Mouse (Mus musculus) urinary bladder, postnatal 10 days (tissue): ENCODE data around the gene Stard3nl.

Source experiments
- DNase-seq: peaks from one replicate; pipeline ENCODE4 v3.0.0; 2022; ENCODE audit warnings: low spot score

Gene Stard3nl

DNA sequence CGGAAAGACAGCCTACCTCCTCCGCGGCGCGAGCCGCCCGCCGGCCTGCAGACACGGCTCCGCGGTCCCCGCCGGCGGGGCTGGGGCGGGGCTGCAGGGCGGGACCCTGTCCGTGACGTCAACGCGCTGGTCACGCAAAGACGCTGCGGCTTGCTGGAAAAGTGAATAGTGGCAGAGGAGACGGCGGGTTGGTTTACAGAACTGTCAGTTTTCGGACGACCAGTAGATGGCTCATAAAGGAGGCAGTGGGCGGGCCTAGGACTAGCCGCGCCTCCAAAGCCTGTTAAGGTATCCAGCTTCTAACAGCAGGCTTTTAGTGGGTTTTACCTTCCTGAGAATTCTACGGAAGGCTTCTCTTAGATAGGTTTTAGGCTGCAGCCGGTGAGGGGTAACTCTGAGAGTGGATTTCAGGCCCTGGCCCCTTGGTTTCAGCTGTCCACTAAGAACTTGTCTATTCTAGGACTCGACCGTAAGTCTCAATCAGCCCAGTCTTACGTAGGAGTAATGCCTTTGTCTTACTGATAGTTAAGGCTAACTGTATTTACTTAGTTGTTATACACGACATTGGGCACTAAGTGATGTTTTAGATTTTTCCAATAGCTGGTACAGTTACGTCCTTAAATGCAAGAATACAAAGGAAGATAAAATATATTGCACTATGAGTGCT is at the start of gene Stard3nl:
Gene Stard3nl, minus strand, starts transcription at position 108 of the 667 bp plus-strand sequence.
- DNase-seq: peak; percentile 96

DNA sequence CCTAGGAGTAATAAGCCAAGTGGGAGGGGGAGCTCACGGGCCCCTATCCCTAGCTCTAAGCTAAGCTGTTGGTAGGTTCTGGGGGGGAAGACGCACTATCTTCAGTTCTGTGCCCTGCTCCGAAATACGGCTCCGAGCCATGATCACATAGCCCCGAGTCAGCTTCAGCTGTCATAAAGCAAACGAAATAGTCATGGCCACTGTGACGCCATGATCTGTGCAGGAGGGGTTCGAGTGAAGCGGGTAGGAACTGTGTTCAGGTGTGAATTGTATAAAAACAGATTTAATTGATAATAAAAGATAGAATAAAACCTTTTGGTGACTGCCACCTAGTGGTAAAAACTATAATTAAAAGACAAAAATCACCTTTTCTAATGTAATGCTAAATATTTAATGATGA is 42.4 kb upstream of the Stard3nl start:
- no peak for DNase-seq

DNA sequence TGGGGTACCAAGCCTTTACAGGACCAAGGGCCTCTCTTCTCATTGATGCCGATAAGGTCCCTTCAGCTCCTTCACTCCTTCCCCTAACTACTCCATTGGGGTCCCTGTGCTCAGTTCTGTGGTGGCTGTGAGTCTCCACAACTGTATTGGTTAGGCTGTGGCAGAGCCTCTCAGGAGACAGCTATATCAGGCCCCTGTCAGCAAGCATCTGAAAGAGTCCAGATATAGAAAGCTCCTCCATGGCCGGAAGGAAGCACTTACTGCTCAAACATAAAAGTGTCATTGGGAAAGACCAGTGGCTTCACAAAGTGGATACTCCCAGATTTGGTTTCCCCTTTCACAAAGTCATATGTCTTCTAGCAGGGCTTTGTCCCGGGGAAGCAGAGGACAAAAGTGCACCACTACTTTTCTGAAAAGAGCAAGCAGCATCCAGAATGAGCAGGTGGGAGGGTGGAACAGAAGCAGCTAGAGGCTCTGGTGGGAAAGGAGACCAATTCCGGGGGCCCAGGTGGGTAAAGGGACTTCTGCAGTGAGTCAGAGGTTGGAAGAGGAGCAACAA is 34.3 kb upstream of the Stard3nl start:
- no peak for DNase-seq

DNA sequence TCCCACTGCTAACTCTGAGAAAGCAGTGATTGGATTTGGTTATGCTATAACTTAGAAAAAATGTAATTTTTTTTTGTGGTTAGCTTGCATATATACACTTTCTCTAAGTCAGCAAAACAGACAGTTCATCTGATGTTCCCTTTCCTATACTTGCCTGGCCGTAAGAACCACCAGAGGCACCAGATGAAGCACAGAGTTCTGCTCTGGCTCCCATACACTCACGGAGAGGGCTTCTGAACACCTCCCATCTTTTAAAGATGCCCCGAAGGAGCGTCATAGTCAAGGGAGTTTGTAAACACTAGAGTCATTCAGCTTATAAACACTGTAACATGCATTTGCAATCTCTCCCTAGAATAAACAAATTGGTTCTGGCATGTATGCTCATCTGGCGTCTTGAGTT is 32.5 kb upstream of the Stard3nl start:
- no peak for DNase-seq

DNA sequence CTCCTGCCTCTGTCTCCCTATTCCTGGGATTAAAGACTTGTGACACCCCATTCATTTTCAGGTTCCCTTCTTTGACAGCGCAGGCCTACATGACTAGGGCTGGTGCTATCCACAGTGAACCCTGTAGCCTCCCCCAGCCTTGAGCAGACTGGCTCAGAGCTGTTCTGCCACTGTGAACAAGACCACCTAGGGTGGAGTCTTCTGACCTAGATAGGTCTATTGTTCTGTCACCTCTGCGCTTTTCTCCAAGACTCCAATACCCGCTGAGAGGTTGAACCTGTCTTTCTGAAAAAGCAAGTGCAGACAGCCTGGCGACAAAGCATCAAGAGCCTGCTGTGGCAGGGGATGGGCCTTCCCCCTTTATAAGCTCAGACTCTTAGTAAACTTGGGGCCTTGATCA is 29.0 kb upstream of the Stard3nl start:
- DNase-seq: no peak

DNA sequence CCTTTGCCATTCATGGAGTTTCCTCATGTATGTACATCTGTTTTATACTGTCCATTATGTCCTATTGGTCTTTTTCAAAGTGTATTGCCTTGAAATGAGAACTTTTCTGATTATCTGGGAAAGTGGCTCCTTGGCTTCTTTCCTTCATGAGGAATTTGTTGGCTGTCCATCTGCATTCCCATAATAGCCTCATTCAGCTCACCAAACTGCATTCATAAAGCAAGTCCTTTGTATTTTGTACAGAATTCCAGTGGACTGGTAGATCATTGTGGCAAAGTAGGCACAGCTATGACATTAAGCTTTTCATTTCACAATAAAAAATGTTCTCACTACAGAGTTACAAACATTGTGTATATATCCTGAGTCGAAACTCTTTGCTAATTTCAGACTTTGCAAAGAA is 26.9 kb upstream of the Stard3nl start:
- no peak for DNase-seq

DNA sequence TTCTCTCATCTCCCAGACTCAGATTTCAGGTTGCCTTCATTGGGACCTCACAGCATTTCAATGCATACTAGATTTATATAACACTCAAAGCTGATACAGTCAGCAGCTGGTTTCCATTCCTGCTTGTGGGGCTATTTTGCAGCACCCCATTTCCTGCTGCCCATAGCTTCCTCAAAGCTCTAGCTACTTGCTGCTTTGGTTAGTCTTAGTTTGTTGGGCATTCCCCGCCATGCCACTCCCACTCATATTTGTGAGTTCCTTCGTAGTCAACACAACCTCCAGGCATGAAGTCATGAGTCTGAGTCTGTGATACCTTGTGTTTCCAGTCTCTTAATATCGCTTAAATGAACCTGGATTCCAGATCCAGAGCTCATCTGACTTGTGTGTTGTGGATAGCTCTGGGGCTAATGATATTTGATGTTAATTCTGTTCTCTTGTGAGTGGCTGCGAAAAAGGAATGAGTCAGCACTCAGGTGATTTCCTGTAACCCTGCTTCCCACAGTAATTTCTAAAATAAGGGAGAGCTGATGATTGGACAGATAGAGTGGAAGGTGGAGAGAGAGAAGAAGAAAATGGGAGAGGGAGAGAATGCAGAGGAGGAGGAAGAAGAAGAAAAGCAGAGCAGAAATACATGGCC is 22.4 kb upstream of the Stard3nl start:
- DNase-seq: no peak

DNA sequence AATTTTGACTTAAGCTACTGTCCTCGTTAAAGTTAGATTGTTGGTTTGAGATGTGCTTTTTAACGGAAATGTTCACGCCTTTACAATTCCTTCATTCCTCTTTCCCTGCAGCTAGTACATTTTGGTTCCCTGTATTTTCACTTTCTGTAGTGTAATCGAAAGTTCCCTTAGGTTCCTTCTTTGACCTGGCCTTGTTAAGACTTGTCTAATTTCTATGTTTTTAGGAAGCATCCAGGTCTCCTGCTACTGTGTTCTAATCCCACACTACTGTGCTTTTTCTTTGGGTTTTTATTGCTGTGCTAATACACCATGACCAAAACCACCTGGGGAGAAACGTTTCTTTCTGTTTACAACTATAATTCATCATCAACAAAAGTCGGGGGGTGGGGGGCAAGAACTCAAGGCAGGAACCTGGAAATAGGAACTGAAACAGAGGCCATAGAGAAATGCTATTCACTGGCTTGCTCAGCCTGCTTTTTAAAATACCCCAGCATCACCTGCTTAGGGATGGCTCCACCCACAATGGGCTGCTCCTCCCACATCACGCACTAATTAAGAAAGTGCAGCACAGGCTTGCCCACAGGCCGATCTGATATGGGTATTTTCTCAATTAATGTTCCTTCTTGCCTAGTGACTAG is 20.4 kb upstream of the Stard3nl start:
- DNase-seq: no peak

DNA sequence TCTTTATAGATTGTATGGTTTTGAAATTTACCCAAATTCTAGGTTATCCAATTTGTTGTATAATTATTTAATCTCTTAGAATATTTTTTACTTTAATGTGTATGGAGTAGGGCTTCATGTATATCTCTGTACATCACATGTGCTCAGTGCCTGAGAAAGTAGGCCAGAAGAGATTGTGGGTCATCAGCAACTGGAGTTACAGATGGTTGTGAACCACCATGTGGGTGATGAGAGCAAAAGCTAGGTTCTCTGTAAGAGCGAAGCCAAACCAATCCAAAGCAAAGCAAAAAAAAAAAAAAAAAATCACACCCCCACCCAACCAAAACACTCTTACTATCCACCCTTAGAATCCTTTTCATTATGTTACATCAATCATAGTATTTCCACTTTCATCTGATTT is 19.7 kb upstream of the Stard3nl start:
- no peak for DNase-seq

DNA sequence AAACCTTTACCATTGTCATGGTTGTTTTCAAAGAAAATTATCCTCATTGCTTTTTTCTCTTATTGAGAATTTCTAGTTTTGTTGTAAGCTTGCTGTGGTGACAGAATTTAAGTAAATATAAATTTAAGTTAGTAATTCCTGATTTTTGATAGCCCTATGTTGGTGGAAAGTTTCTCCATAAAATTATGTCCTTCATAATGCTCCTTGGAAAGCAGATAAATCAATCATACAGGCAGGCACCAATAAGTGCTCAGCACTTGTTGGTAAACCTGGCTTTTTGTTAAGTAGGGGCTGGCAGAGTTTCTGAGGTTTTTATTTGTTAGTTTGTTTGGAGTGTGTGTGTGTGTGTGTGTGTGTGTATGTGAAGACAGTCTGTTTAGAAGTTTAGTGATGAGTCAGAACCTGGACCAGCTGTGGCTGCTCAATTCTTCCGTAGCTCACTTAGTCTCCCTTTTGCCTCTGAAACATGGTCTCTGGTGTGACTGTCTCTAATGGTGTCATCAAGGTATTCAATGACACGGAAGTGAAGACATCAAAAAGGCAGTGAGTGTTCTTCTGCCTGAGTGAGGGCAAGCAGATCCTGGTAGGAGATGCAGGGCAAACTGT is 16.8 kb upstream of the Stard3nl start:
- DNase-seq: no peak

DNA sequence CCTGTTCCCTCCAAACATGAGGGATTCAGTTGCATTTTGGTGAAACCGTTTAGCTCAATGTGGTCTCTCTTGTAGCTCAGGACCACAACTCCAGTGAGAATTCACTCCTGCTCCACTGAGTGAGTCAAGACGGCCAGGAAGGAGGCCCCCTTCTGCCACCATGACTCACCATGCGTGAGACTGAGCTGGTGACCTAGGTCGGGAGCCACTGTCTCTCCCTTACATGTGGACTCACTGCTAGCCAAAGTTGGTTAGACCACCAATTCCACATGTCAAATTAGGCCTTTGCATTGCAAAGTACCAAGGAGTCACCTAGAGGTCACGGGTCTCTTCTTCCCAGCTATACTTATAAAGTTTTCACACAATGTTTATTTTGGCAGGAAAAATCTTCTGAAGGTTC is 16.3 kb upstream of the Stard3nl start:
- no peak for DNase-seq

DNA sequence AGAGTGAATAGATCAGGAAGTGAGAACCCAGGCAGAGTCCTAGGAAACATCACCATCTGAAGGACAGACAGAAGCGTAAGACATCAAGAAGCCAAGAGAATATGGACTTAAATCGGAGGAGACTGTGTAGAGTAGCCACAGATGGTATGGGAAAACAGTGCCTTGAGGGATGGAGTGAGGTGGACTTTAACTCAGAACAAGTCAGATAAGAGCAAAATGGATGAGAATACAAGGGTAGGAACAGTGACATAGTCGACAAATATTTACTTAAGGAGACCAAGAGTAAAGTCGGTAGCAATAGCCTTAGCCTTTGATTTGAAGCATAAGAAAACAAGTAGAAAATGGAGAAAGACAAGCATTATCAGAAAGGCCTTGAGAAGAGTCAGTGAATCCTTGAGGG is 15.1 kb upstream of the Stard3nl start:
- no peak for DNase-seq

DNA sequence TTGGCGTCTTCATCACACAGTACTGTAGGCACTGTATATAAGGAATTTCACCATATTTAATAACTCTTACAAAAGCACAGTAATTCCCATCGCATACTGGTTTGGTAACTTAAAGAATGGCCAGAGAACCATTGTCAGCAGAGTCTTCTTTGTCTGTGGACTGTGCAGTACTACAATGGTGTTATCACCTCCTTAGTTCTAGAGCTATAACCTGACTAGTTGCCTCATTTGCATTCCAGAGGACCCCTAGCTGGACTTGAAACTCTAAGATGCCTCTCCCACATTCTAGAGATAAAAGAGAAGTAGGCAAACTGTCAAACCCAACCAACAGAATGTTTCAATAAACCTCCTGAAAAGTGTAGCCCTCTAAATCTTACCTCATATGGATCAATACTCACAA is 12.4 kb upstream of the Stard3nl start:
- no peak for DNase-seq

DNA sequence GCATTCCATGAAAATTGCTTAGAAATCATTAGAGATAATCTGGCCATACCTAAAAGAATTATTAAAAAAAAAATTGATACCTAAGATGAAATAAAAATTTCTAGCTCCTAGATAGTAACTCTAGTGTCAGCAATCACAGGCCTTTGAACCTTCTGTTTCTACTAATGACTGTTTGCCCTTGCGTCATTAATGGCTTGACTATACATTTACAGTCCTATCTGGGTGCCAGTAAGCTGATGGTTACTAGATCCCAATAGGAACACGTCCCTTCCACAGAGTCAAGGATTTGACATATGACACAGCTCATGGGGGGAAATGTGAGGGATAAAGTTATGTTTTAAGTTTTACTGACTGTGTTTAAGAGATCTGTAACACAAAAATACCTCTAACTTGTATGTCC is 9.0 kb upstream of the Stard3nl start:
- DNase-seq: no peak

DNA sequence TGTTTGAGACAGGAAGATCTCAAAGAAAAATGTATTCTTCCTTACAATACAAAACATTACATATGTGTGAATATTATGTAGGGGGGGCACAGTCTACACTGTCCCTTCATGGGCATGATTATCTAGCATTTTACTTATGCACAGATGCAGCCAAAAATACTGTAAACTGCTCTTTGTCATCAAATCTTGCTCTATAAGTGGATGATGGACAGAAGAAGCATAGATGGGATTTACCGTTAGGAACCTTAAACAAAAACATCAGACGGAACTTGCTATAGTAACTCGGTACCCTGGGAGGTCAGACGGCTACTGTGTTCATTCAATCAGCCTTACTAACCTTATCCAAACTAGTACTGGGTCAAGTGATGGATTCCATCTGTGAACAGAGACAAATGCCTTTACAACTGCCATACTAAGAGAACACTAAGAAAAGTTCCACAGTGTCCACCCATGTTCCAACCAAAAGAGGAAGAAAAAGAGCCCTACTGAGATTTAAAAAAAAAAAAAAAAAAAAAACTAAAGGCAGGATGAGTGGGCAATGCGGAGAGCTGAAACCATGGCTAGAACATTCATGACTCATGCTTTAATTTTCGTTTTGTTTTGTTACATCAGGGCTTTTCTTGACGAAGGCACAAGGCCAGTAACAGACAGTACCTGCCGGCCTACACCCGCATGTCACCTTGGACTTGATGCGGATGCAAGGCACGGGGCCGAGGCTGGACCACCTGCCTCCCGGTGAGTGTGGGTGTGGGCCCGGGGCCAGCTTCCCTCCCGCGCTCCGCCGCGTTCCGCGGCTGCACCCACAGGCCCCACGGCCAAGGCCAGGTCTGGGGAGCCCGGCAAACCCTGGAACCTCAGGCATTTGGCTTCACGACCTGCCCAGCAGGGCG is 552 bp downstream of the Stard3nl start:
- DNase-seq: no peak

DNA sequence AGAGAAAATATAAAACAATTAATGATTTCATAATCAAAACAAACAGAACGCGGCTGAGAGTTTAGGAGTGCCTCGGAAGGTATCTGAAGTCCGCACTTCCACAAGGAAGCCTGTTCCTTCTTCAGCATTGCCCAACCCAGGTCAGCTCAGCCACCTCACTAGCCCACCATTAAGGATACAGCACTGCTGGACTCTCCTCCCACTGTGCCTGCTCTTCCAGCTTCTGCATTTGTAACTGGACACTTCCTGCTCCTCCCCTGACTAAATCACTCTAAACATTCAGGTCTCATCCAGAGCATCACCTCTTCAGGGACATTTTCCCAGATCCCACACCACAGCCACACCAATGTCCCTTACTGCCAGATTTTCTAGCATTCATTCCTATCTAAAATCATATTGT is 1.4 kb downstream of the Stard3nl start:
- DNase-seq: no peak

DNA sequence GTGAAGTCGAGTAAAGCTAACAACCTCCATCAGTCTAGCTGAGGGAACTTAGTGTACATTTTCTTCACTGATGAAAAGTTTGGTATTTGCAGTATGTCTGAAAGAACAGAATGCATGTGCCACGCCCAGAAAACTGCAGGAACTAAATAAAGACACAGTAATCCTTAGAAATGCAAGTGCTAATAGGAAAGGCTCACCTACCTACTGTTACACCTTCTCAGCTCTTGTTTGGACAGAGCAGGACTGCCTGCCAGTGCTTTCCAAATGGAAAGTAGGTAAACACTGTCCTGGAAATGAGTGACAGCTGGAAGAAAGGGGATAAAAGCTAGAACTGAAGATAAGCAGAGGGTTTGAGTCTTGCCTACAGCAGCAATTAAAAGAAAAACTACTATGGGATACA is 1.9 kb downstream of the Stard3nl start:
- DNase-seq: no peak

DNA sequence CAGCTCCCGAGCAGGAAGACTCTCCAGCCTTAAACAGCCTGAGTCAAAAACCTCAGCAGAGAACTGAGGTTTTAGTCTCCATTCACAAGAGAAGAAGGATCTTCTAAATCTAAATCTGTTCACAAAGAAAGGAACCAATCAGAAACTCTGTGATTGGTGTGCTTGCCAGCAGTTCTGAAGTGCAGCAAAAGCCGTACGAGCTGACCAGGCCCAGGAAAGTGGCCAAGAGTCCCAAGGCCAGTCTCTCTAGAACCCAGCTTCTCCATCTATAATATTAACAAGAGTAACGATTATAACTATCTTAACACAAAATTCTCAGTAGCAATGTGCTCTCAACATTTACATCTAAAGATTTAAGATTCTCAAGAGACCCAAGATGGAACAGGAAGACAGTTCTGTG is 4.0 kb downstream of the Stard3nl start:
- no peak for DNase-seq

DNA sequence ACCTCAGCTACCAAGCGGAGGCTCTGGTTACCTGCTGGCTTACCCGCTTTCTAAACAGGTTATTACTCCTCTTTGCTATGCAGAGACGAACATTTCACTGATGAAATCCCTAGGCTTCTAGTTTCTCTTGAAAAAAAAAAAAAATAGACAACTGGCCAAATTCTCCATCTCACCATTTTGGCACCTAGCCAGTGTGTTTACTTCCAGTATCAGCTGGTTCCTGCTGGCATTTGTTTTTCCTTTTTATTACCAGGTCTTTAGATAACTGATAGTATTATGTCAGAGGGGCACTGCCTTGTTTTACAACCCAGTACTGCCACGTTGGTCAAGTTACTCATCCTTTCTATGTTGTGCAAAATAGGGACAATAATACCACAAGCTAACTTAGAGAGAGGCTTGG is 5.3 kb downstream of the Stard3nl start:
- DNase-seq: no peak

DNA sequence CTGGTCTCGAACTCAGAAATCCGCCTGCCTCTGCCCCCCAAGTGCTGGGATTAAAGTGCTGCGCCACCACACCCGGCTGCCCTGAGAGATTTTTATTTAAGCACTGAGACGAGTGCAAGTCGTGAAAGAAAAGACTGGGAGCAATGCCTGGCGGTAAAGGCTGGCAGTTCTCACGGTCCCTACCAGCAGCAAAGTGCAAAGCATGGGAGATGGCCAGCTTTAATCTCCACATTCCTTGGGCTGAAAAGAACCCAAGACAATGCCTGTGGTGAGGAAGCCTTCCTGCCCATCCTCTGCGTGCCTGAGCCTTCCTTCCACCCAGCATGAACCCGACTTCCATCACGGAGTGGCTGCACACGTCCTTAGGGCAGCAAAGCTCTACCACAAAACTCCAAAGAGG is 5.7 kb downstream of the Stard3nl start:
- no peak for DNase-seq

DNA sequence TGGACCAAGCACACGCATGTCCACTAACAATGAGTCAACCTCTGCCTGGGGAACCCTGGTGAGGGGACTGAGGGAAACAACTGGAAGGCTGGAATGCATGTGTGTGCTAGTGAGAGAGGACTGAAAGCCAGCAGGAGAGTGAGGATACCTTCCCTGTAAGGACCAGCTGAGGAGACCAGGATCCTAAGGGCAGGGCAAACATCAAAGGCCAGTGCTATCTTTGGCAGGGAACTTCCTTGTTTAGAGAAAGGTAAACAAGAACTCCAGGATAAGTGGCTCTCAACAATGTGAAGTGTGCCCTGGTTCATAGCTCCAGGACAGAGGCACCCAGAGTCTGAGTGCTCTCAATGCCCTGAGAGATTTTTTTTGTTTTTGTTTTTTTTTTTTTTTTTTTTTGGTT is 6.2 kb downstream of the Stard3nl start:
- DNase-seq: no peak

DNA sequence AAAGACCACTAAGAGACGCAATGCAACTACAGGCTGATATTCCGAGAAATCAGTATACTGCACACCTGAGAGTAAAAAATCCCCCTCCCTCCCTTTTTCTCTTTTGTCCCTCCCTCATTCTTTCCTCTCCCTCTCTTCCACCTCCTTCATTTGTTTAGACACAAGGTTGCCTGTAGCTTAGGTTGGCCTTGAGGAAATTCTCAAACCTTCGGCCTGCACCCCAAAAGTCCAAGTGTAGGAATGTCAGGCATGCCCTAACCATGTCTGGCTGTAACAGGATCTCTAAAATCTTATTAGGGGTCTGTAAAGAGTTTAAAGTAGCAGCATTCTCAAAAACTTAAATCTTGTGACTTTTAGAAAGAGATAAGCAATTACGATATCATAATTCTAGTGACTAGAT is 10.4 kb downstream of the Stard3nl start:
- DNase-seq: no peak
